Mouse (Mus musculus) kidney, embryonic 16.5 days (tissue): Measurements from ENCODE around the gene Cmtm2b. TPM values are rescaled to one million over a fixed set of nuclear protein-coding genes. Genes with fewer than 3 reads are reported as not detected.

Experiments used
- ATAC-seq: fragments of 200-750 bp; cut with Nextera tagmentation; 2 replicates; pipeline ENCODE4 v1.8.0; 2017; ENCODE audit warnings: moderate TSS enrichment; ENCODE audit not compliant: low FRiP score, low TSS enrichment
- H3K27ac ChIP-seq: fragments of 300-500 bp; sonication (generic); 2 replicates; pipeline ENCODE4 v1.5.1; 2014; ENCODE audit warnings: low read length
- H3K27me3 ChIP-seq: fragments of 300-500 bp; sonication (generic); 2 replicates; pipeline ENCODE4 v1.6.1; 2014; ENCODE audit warnings: low read length, control low read depth, mixed read lengths; ENCODE audit not compliant: insufficient read depth
- H3K36me3 ChIP-seq: fragments of 300-500 bp; sonication (generic); 2 replicates; pipeline ENCODE4 v1.6.1; 2014; ENCODE audit warnings: low read length, control low read depth, mixed read lengths; ENCODE audit not compliant: insufficient read depth
- H3K4me1 ChIP-seq: fragments of 300-500 bp; sonication (generic); 2 replicates; pipeline ENCODE4 v1.6.1; 2014; ENCODE audit warnings: low read length, control low read depth, mixed read lengths; ENCODE audit not compliant: insufficient read depth
- H3K4me2 ChIP-seq: fragments of 300-500 bp; sonication (generic); replicated peaks from 2 replicates; pipeline ENCODE4 v1.6.1; 2014; ENCODE audit warnings: low read depth, low read length
- H3K4me3 ChIP-seq: fragments of 300-500 bp; sonication (generic); 2 replicates; pipeline ENCODE4 v1.5.1; 2014; ENCODE audit warnings: mild to moderate bottlenecking, low read length
- H3K9ac ChIP-seq: fragments of 300-500 bp; sonication (generic); replicated peaks from 2 replicates; pipeline ENCODE4 v1.6.1; 2014; ENCODE audit warnings: low read length
- H3K9me3 ChIP-seq: fragments of 300-500 bp; sonication (generic); 2 replicates; pipeline ENCODE4 v1.6.1; 2016; ENCODE audit warnings: low read length, control low read depth
- WGBS: fragments of 180-500 bp; shearing (Covaris S2); extraction: QIAGEN DNeasy Blood & Tissue Kit; methylation state at CpG from one replicate; pipeline ENCODE4 v1.1.7; 2014; 5-methylcytosine and 5-hydroxymethylcytosine counted together
- polyA plus RNA-seq: library from polyadenylated mRNA; unstranded; fragments of >200 nt; fragmentation: Nextera tagmentation; extraction: Ambion mirVana; gene quantifications from 2 replicates; pipeline ENCODE4 v1.2.1, GENCODE M21; 2015

The Cmtm2b gene
- polyA plus RNA-seq, 1 experiment from 2014 or later, result not detected

GRCm38 (mm10) chr8:104341106-104341561 lies 19.1 kb downstream of the Cmtm2b start:
- Histone ChIP-seq H3K4me3 (peak overlapping the region; percentile 75), H3K4me2 (peak overlapping the region; percentile 78), H3K9ac (peak overlapping the region; percentile 88), H3K9me3 (no peaks in the 10 kb centered on the region; the same call in 1 of the 2 replicates), H3K27ac (peak overlapping the region; percentile 90), H3K27me3 (no peaks in the 10 kb centered on the region), H3K4me1 (peaks cover 18% of the 10 kb centered on the region), H3K36me3 (peaks cover 9% of the 10 kb centered on the region; the same call in 1 of the 2 replicates)
- under 1% methylated on average over 23 of the region's 24 CpGs for WGBS
- peak; percentile 79 for ATAC-seq

- no peak for ATAC-seq
- H3K36me3 ChIP-seq, result peaks cover 14% of the 10 kb centered on the region
- 43% methylated on average over 6 of the region's 6 CpGs for WGBS
- peak overlapping the region; percentile 90; the same call in 1 of the 2 replicates for H3K27ac ChIP-seq
- H3K4me1 ChIP-seq, result peaks cover 18% of the 10 kb centered on the region
- no peaks in the 10 kb centered on the region for H3K9me3 ChIP-seq
- peak overlapping the region; percentile 75 for H3K4me3 ChIP-seq
- H3K9ac ChIP-seq, result peak overlapping the region; percentile 88
- no peaks in the 10 kb centered on the region for H3K27me3 ChIP-seq
- peak overlapping the region; percentile 78 for H3K4me2 ChIP-seq
Observed at GRCm38 (mm10) chr8:104341678-104342077, 19.6 kb downstream of the Cmtm2b start.

DNA sequence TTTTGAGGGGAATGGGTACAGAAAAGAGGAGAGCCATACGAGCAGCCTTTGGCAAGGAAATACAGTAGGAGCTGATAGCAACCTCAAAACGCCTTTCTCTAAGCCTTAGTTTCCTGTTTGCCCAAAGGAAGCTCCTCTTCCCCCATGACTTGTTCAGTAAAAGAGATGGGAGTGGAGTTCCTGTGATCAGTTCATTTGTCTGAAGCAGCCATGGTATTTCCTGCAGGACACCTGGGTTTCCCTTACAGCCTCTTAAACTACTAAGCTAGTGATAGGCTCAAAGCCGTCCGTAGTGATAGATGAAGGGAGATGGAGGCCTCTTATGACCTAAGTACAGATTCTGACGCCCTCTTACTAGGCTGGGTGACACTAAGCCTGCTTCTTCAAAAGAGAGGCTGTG lies 20.4 kb downstream of the Cmtm2b start:
- WGBS, result 69% methylated on average over 5 of the region's 5 CpGs
- ATAC-seq, result no peak
- H3K4me2 ChIP-seq, result no peak overlapping the region

DNA sequence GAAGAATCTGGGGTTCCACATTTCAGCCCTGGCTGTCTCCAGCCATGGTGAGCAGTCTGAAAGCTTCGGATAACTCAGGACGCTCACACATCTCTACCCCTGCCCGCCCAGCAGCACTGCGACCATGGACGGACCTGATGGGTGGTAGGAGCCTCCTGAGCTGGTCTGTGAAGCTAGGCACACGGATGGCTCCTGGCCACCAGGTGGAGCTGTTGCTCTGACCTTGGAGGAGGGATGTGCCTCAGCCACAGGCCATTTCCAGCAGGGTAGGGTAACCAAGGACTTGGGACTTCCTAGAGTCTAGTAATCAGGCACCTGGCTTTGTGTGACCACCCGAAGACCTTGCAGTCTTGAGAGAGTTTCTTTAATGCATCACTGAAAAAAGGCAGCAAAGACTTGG lies 21.9 kb downstream of the Cmtm2b start:
- peaks cover 21% of the 10 kb centered on the region for H3K36me3 ChIP-seq
- H3K9me3 ChIP-seq, result no peaks in the 10 kb centered on the region
- peak; percentile 31; the same call in 1 of the 2 replicates for ATAC-seq
- no peak overlapping the region for H3K4me3 ChIP-seq
- H3K27ac ChIP-seq, result no peak overlapping the region
- 10% methylated on average over 7 of the region's 7 CpGs for WGBS
- no peaks in the 10 kb centered on the region for H3K27me3 ChIP-seq
- H3K9ac ChIP-seq, result no peak overlapping the region
- no peak overlapping the region for H3K4me2 ChIP-seq
- H3K4me1 ChIP-seq, result peaks cover 18% of the 10 kb centered on the region

More for the DNA sequence above, 20.4 kb downstream of the Cmtm2b start:
- Histone ChIP-seq H3K36me3 (peaks cover 15% of the 10 kb centered on the region), H3K9ac (no peak overlapping the region), H3K9me3 (no peaks in the 10 kb centered on the region), H3K27ac (no peak overlapping the region), H3K4me3 (no peak overlapping the region), H3K4me1 (peaks cover 18% of the 10 kb centered on the region), H3K27me3 (no peaks in the 10 kb centered on the region)

DNA sequence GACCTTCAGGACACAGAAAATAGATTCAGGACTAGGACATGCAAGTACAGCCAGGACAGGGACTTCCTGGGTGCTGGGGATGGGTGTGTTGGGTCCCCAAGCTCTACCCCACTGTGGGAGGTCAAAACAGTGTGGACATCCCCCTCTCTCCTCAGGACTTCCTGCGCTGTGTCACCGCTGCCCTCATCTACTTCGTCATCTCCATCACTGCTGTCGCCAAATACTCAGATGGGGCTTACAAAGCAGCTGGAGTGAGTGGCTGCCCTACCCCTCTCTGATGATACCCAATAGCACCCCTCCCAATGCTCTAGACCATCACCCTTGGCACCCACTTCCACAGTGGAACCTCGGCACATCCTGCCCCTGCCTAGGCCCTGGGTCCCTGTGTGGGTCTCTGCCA lies 22.6 kb downstream of the Cmtm2b start:
- Histone ChIP-seq H3K9ac (no peak overlapping the region), H3K9me3 (no peaks in the 10 kb centered on the region), H3K27ac (no peak overlapping the region), H3K4me3 (no peak overlapping the region), H3K4me1 (peaks cover 13% of the 10 kb centered on the region), H3K27me3 (no peaks in the 10 kb centered on the region), H3K4me2 (no peak overlapping the region), H3K36me3 (peaks cover 21% of the 10 kb centered on the region)
- no peak for ATAC-seq
- WGBS, result 93% methylated on average over 5 of the region's 5 CpGs

DNA sequence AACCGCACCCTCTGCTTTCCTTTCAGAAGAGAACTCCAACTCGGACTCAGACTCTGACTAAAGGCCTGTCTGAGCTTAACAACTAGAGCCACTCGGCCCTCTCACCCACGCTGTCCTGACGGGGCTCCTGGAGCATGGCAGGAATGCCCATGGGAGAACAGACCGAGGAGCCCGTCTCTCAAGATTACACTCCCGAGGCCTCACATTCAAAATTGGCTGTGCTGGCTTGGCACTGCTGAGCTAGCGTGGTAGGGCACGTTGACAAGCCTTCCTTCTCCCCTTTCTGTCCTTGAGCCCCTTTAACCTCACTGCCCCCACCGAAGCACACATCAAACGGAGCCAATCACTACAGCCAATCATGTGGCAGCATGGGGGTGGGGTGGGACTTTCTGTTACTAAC lies 24.7 kb downstream of the Cmtm2b start:
- H3K4me3 ChIP-seq, result no peak overlapping the region
- 58% methylated on average over 12 of the region's 12 CpGs for WGBS
- H3K4me2 ChIP-seq, result no peak overlapping the region
- ATAC-seq, result no peak
- H3K27me3 ChIP-seq, result no peaks in the 10 kb centered on the region
- no peak overlapping the region for H3K9ac ChIP-seq
- peaks cover 21% of the 10 kb centered on the region for H3K36me3 ChIP-seq
- peaks cover 7% of the 10 kb centered on the region for H3K4me1 ChIP-seq
- no peaks in the 10 kb centered on the region for H3K9me3 ChIP-seq
- H3K27ac ChIP-seq, result no peak overlapping the region

DNA sequence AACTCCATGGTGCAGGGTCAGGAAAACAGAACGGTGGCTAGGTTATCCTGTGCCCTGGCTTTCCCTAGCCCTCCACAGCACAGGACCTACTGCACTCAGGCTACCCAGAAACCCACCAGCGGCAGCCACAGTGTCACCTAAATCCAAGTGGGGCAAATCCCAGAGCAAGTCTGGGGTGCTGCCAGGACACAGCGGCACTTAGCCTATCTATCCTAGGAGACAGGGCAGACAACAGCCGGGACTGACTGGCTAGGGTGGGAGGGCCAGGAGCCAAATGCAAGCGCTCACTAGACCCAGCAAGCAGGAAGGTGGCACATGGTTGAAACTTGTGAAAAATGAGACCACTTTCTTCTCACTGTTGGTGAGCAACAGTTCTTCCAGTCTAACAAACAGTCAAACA lies 26.9 kb downstream of the Cmtm2b start:
- Histone ChIP-seq H3K27me3 (no peaks in the 10 kb centered on the region), H3K4me1 (peaks cover 3% of the 10 kb centered on the region; the same call in 1 of the 2 replicates), H3K9me3 (no peaks in the 10 kb centered on the region), H3K27ac (no peak overlapping the region), H3K4me2 (no peak overlapping the region), H3K36me3 (peaks cover 19% of the 10 kb centered on the region), H3K4me3 (no peak overlapping the region), H3K9ac (no peak overlapping the region)
- WGBS, result 82% methylated on average over 5 of the region's 5 CpGs
- no peak for ATAC-seq

DNA sequence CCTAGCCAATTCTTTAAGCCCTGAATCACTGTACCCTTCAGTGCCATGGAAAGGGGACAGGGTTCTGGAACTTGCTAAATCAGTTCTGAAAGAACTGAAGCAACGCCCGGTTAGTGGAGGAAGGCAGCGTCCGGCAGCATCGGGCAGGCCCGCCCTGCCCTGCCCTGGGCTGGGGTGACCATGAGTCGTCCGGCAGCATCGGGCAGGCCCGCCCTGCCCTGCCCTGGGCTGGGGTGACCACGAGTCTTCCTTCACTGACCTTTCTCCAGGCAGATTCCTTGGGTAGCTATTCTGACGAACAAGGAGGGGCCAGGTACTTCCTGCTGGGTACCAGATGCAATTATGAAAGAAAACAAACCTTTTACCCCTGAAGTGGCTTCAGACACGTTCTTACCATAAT lies 28.0 kb downstream of the Cmtm2b start:
- no peak for ATAC-seq
- WGBS, result 68% methylated on average over 13 of the region's 13 CpGs
- peaks cover 23% of the 10 kb centered on the region for H3K36me3 ChIP-seq
- H3K9ac ChIP-seq, result no peak overlapping the region
- H3K4me2 ChIP-seq, result no peak overlapping the region
- H3K27me3 ChIP-seq, result no peaks in the 10 kb centered on the region
- H3K9me3 ChIP-seq, result no peaks in the 10 kb centered on the region
- no peak overlapping the region for H3K27ac ChIP-seq
- no peaks in the 10 kb centered on the region; the same call in 1 of the 2 replicates for H3K4me1 ChIP-seq
- H3K4me3 ChIP-seq, result no peak overlapping the region

GRCm38 (mm10) chr8:104353186-104353585 lies 31.2 kb downstream of the Cmtm2b start:
- Histone ChIP-seq H3K27me3 (no peaks in the 10 kb centered on the region), H3K4me2 (no peak overlapping the region), H3K36me3 (peaks cover 25% of the 10 kb centered on the region), H3K9me3 (no peaks in the 10 kb centered on the region), H3K9ac (no peak overlapping the region), H3K27ac (no peak overlapping the region), H3K4me3 (no peak overlapping the region), H3K4me1 (no peaks in the 10 kb centered on the region; the same call in 1 of the 2 replicates)
- ATAC-seq, result peak; percentile 42; the same call in 1 of the 2 replicates
- 56% methylated on average over 5 of the region's 5 CpGs for WGBS

GRCm38 (mm10) chr8:104354504-104354903 lies 32.5 kb downstream of the Cmtm2b start:
- no peak for ATAC-seq
- Histone ChIP-seq H3K36me3 (peaks cover 25% of the 10 kb centered on the region), H3K9me3 (no peaks in the 10 kb centered on the region), H3K4me3 (no peak overlapping the region), H3K27me3 (no peaks in the 10 kb centered on the region), H3K4me2 (no peak overlapping the region), H3K4me1 (no peaks in the 10 kb centered on the region; the same call in 1 of the 2 replicates), H3K9ac (no peak overlapping the region), H3K27ac (no peak overlapping the region)
- 82% methylated on average over 10 of the region's 10 CpGs for WGBS
